Mouse (Mus musculus) heart, adult 10 weeks (tissue): ENCODE measurements around the gene Stard5. TPM values are rescaled to one million over a fixed set of nuclear protein-coding genes. Genes with fewer than 3 reads are reported as not detected.

Experiments used
- polyA plus RNA-seq: library from polyadenylated mRNA; stranded (reverse); fragments of 350-450 nt; fragmentation: Illumina TruSeq; extraction: RNeasy Lipid Tissue Mini Kit (QIAGEN cat#74804); gene quantifications from one replicate; pipeline ENCODE4 v1.2.3, GENCODE M21; 2014; ENCODE audit warnings: low read depth, low replicate concordance

The Stard5 gene
- polyA plus RNA-seq = 9.5 TPM

DNA sequence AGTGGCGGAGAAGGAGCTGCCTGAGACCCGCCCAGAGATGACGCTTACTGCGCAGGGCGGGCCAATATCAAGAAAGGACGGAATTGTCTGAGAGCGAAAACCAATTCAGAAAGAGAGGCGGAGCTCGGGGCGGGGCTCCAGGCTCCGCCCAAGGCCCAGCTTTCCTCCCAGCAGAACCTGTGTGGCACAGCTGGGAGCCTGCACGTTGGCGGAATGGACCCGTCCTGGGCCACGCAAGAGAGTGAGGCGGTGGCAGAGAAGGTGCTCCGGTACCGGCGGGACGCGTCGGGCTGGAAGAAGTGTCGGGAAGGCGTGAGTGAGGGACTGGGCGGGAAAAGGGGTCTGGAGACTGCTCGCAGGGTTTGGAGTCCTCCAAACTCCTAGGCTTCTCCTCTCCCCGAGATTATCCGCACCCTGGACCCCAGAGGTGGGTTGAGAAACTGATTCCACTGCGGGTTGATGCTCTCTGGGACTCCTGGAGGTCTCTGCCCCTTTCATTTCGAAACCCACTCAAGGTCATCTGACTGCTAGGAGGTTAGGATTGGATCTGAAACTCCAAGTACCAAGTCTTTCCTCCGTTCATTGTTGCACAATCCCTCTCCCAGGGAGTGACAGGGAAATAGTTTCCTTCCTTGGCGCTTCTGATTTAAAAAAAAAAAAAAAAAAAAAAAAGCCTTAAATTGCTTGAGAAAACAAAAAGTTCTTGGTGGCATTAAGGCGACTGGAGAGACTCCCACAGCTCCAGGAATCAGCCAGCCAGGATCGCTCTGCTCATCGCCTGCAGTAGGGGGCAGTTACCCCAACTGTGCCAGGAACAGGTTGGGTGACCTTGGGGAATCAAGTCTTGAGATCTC lies at the start of gene Stard5:
Stard5 (plus strand) TSS at position 132 of the 854 bp plus-strand sequence.

DNA sequence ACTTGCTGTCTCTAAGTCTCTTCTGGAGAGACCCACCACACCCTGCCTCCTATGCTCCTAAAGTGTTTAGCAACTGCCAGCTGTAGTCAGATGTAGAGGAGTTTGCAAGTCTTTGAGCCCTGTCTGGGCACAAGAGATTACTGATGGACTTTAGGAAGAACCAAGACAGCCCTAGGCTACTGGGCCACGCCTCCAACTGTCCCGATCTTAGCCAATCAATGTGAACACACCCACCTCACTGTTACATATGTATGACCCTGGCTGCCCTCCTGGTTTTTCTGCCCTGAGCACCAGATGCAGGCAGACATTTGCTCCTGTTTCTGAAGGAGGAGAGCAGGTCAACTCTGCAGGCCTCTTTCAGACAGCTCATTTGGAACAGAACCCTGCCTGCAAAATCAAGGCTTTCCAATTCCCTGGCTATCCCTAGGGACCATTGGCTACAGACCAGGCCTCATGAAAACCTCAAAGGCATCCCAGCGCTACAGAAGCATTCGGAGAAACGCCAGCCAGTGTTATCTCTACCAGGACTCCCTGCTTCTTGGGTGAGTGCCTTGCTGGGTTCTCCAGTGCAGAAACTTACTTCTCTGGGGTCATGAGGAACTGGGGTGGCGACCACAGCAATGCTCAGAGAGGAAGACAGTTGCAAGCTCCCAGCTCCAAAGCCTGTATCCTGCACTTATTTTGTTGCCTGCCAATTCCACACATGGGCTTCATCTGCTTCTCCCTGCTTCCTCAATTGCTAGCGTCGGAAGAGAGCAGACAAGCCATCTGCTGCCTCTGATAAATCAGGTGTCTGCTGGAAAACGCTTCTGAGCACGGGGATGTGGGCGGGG lies 46.9 kb upstream of the Stard5 start, which contains the start of gene Tmc3:
Tmc3 (plus strand) TSS at position 289 of the 833 bp plus-strand sequence.

Other genes starting within 250 kb of the Stard5 start
- gene Tmc3, start 47.0 kb upstream of the Stard5 start, polyA plus RNA-seq = 0.08 TPM
- gene Il16, start 113.8 kb downstream of the Stard5 start, polyA plus RNA-seq = 6.7 TPM
- not detected for gene Cfap161, start 162.9 kb downstream of the Stard5 start, polyA plus RNA-seq